Mouse (Mus musculus): Measurements from ENCODE around the gene S100a11. TPM values are rescaled to one million over a fixed set of nuclear protein-coding genes. Genes with fewer than 3 reads are reported as not detected.
"Not testable (repeated sequence)": the region's sequence is repeated elsewhere in the genome, so short reads cannot be mapped to it uniquely, and the experiment has no call there.

S100a11 gene
- total RNA-seq (2021): 10 to 100 TPM; 37.6 to 43.6 TPM
- long read RNA-seq, experiment 1, transcript S100a11-201 (3 exons, 511 nt): major isoform, 34 of 35 reads
- long read RNA-seq, experiment 1, partial matches to known transcripts: 1 of 35 reads
- long read RNA-seq, experiment 1, other reads (novel, unspliced or antisense): 0 of 35 reads
- long read RNA-seq, experiment 2, transcript S100a11-201 (3 exons, 511 nt): major isoform, 22 of 24 reads
- long read RNA-seq, experiment 2, partial matches to known transcripts: 2 of 24 reads
- long read RNA-seq, experiment 2, other reads (novel, unspliced or antisense): 0 of 24 reads

DNA sequence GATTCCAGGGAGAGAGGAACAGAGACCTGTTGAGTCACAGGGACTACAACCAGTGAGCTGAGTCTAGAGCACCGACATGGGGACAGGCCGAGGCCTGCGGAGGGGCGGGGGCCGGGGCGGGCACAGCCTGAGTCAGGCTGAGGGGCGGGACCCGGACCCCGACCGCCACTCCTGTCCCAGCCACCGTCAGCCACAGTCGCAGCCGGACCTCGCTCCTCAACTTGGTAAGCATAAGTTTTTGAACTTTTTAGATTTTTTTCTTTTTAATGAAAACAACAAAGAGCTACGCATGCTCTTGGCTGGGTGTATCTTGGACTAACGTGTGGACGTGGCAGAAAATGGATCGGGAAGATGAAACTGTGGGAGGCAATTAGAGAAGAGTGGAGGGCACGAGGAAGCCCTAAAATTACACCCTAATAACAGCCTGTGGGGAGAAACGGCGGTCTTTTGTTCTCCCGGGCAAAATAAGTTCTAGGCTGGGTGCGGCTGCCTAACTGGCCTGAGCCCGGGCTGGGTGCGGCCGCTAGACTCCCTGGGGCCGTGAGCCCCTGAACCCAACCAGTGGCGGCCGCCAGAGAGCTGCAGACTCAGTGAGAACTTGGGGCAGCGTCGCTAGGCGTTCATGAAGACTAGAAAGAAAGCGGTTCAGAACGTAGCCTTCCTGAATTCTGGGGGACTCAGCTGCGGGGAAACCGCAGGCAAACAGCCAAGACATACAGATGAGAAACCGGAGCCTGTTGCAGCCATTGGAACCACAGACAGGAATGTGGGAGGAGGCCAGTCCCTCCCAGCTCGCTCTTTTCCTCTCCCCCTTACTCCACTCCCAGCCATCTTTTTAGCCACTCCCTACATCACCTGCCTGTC, at the start of gene S100a11:
TSS of gene S100a11 (plus strand) at position 159 of the 864 bp plus-strand sequence.
- intact Hi-C loops (cut with DNase I): no loop called here
- DNase-seq: peak; percentile 47 to 51

DNA sequence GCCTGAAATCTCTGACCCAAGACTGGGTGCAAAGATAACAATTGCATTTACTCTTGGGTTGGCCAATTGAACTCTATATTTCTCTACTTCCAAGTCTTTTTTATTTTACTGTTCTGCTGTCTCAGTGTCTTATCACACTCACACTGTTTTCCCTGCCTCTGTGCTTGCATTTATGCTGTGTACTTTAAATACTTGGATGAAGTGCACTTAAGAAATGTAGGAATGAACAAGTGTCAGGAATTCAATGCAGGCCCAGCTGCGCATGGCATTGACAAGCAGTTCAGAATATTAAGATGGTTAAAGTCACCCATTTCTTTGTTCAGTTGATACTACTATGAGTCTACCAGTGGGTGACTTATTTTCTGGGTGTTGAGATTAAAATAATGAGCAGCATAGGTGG, 40.2 kb upstream of the S100a11 start:
- no peak for DNase-seq
- intact Hi-C loops (cut with DNase I): no loop called here

DNA sequence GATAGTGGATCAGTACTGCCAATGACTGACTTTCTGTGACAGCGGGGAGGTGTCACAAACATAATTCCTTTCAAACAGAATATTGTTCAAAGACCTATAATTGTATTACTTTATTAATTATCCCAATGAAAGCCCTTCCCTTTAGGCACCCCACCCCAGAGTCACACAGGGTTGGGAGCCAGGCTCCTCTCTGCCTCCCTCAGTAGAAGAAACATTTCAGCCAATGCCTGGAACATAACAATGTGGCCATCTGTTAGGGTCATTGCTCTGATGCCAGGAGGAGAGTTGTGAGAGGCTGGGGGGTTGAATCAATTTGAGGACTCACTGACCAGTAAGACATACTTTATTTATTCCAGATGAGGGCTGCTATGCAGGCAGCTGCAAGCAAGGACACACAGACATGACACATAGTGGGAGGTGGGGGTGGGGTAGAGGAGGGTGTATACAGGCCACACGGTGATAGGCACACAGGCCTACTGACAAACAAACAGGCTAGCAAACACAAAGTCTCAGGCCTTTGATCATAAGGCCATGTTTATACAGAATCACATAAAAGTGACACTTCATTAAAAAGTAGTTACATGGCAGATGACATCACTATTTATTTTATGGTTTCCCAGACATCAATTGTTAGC, 38.2 kb upstream of the S100a11 start:
- intact Hi-C loops (cut with DNase I): no loop called here
- DNase-seq: no peak

GRCm38 (mm10) chr3:93485611-93486010, 34.7 kb upstream of the S100a11 start:
- intact Hi-C loops (cut with DNase I): no loop called here
- no peak for DNase-seq

- intact Hi-C loops (cut with DNase I): no loop called here
- no peak for DNase-seq
Observed at GRCm38 (mm10) chr3:93488541-93488940, 31.7 kb upstream of the S100a11 start.

GRCm38 (mm10) chr3:93492176-93492575, 28.1 kb upstream of the S100a11 start:
- no peak for DNase-seq

DNA sequence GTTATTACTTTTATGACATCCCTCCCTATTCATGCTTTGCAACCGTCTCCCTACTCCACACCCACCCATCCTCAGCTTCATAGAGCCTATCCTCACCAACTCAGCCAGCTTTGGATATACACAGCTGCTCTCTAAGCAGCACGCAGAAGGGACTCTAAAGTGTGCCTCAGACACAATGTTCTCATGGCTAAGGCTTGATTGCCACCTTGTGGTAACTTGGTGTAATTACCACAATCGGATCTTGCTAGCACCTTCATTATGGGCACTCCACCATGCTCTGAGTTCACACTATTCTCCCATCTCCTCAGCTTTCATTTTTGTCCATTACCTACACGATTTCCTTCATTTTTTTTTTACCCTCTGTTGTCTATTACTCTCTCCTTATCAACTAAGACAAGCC, 26.3 kb upstream of the S100a11 start:
- intact Hi-C loops (cut with DNase I): loop anchor here (1.0 kb wide), 1 partner anchor 132 kb away; no protein-coding TSS in a partner anchor
- no peak for DNase-seq

More at GRCm38 (mm10) chr3:93492176-93492575, 28.1 kb upstream of the S100a11 start:
- intact Hi-C loops (cut with DNase I): no loop called here

- intact Hi-C loops (cut with DNase I): loop anchor here (1.0 to 5.0 kb wide), 2 partner anchors 132 to 362 kb away; no protein-coding TSS in a partner anchor
Observed at GRCm38 (mm10) chr3:93494774-93495173, 25.5 kb upstream of the S100a11 start.

GRCm38 (mm10) chr3:93497131-93497530, 23.2 kb upstream of the S100a11 start:
- no peak for DNase-seq
- intact Hi-C loops (cut with DNase I): loop anchor here (5.0 kb wide), 1 partner anchor 365 kb away; no protein-coding TSS in a partner anchor

More at GRCm38 (mm10) chr3:93494774-93495173, 25.5 kb upstream of the S100a11 start:
- DNase-seq: not testable (repeated sequence)

GRCm38 (mm10) chr3:93499129-93499528, 21.2 kb upstream of the S100a11 start:
- no peak for DNase-seq
- intact Hi-C loops (cut with DNase I): loop anchor here (5.0 kb wide), 1 partner anchor 367 kb away; no protein-coding TSS in a partner anchor

- no peak for DNase-seq
- intact Hi-C loops (cut with DNase I): no loop called here
Observed at GRCm38 (mm10) chr3:93504536-93505189, 15.6 kb upstream of the S100a11 start.

DNA sequence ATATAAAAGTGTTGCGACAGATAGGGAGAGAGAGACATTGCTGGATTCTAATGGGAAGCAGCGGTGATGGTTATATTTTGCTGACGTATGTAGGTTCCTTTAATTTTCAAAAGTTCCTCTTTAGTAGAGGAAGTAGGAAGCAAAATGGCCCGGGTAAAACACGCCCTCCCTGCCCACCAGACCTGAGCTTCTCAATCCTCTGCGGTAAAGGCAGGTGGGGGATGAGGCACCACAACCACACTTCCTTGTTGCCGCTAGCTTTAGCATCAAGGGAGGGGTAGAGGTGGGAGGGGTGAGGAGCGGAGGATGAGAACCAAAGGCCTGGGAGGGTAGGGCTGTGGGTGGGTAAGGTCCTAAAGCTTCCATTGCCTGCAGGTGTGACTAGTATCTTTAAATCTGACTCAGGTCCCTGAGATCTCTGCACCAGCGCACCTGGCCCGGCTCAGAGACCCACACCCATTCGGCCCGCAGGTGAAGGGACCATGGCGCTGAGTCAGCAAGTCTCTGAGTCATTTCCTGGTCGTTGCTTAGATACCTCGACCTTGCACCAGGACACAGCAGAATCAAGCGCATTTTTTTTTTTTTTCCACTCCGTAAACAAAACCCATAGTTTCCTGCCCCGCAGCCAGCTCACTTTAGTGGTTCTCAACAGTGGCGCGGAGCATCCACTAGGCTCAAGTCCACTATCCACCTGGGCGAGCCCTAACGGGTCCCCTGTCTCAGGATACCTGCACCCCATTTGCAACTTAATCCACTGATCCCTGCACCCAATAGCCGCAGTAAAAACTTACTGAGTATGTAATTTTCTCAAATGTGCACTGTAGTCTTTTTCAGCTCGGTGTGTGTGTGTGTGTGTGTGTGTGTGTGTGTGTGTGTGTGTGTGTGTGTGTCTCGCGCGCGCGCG, 14.1 kb upstream of the S100a11 start:
- intact Hi-C loops (cut with DNase I): no loop called here
- DNase-seq: peak in 1 of 2 experiments; percentile 13

DNA sequence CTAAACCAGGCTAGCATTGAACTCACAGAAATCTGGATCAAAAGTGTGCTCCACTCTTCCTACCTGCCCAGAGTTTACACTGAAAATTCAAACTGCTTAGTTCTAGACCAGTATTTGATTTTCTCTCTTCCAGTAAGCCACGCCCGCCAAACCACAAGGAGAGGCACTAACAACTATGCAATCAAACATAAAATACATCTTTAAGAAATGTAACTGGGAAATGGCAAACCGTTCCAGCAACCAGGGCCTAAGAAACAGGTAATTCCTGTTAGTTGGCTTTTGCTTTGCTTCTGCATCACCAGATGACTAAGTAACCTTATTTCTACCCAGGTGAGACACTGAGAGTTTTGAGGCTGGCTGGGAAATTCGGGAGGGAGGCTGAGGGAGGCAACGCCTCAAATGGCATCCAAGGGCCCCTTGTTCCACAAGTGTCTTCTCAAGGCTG, 13.4 kb upstream of the S100a11 start:
- intact Hi-C loops (cut with DNase I): no loop called here
- no peak for DNase-seq

DNA sequence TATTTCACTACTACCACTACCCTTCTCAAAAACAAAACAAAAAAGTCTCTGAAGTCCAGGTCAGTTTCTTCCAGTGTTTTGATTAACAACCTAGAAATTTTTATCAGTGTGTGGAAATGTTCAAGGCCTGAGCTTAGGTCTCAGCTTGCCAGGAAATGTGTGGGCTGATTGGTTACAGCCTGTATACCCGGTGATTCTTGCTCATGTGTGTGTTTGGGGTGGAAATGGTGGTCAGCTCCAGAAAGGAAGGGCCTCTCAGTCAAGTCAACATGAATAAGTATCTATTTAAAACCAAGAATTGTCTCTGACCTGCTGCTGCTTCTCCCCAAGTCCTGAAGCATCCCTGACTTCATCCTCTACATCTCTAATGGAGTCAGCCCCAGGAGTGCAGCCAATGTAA, 11.0 kb upstream of the S100a11 start:
- no peak for DNase-seq
- intact Hi-C loops (cut with DNase I): no loop called here

- intact Hi-C loops (cut with DNase I): no loop called here
- no peak for DNase-seq
Observed at GRCm38 (mm10) chr3:93511036-93511435, 9.3 kb upstream of the S100a11 start.

DNA sequence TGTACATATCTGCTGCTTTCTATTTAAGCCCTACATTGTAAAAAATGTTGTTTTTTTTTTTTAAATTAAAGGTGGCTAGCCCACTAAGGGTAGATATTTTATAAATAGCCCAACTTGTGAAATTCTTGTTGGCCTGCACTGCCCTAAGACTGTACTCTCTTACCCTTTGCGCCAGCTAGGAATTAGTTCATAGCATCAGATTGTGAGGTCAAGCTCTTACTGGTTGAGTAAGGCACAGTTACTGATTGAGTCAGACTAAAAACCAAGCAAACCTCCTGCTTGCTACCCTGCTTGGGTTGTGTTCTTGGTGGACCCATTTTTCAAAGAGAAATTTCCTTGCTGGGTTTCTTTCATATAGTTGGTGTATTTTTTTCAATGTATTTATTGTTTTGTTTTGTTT, 8.5 kb upstream of the S100a11 start:
- DNase-seq: no peak
- intact Hi-C loops (cut with DNase I): no loop called here

- intact Hi-C loops (cut with DNase I): no loop called here
- no peak for DNase-seq
Observed at GRCm38 (mm10) chr3:93512386-93513101, 7.7 kb upstream of the S100a11 start.

DNA sequence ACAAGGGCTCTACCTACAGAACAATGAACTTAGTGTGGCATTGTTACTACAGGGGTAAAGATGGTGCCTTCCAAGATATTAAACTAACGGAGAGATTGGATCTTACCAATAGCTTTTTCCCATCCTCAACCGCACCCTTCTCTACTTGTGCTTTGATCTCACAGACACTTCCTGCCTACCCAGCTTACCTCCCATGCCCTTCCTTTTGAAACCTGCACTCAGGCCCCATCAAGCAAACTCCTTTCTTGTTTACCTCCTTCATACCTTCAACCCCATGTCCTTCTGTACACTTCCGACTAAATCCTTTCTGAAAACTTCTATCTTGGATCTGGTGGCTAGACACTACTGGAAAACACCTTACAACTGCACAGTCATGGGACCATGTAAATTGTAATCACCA, 5.7 kb upstream of the S100a11 start:
- DNase-seq: no peak
- intact Hi-C loops (cut with DNase I): no loop called here

DNA sequence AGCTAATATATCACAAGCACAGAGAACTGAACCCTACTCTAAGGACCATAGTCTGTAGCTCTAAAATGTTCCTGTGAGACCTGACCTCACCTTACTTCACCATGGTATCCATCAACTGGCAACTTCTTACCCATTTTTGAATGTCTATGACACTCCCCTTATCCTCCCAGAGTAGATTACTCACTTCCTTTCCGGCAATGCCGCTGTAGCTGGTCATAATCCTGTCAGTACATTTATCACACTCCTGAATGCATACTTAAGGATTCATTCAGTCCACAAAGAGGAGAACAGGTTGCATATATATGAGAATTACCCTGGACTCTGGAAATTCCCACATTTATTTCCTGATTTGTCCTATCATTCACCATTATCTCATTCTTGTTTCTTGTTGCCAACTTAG, 2.9 kb upstream of the S100a11 start:
- intact Hi-C loops (cut with DNase I): no loop called here
- no peak for DNase-seq
